Mouse (Mus musculus) E14TG2a.4 (cell line): ENCODE data around the gene Slc35e1.

ENCODE experiments used
- H3K27me3 ChIP-seq: 2 replicates; pipeline ENCODE4 v1.6.1; 2014; ENCODE audit warnings: low read length, control low read depth; ENCODE audit not compliant: insufficient read depth
- H3K36me3 ChIP-seq: 2 replicates; pipeline ENCODE4 v1.6.1; 2014; ENCODE audit warnings: low read length, control low read depth; ENCODE audit not compliant: insufficient read depth
- H3K4me1 ChIP-seq: replicated peaks from 2 replicates; pipeline ENCODE4 v1.6.1; 2014; ENCODE audit warnings: low read depth, low read length, control low read depth
- H3K4me3 ChIP-seq: replicated peaks from 2 replicates; pipeline ENCODE4 v1.5.1; 2014; ENCODE audit warnings: mild to moderate bottlenecking, low read length
- H3K9me3 ChIP-seq: 2 replicates; pipeline ENCODE4 v1.6.1; 2014; ENCODE audit warnings: low read length, control low read depth
- CTCF ChIP-seq: conservative IDR thresholded peaks from 2 replicates; pipeline ENCODE4 v1.5.1; 2014; ENCODE audit warnings: low read length
- NANOG ChIP-seq: IDR thresholded peaks from 2 replicates; pipeline ENCODE4 v1.6.1; 2014; ENCODE audit warnings: borderline replicate concordance, low read length, mixed read lengths
- POU5F1 ChIP-seq: IDR thresholded peaks from 2 replicates; pipeline ENCODE4 v1.6.1; 2014; ENCODE audit warnings: low read length, borderline replicate concordance

Gene Slc35e1

DNA sequence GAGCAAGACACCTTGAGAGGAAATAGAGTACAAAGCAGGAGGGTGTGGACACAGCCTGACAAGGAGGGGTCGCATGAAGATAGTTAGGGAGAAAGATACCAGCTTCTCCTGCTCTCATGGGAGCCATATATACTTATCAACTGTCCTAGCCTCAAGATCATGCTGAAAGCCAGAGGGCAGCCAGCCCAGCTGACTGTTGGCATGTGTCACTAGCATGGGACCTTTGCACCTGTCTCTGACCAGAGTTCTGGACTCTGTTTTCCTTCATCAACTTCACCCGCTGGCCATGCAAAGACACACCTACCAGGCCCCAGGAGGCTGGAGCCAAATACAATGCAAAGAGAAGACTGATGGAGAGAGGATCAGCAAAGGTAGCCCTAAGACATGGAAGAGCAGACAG, 23.2 kb downstream of the Slc35e1 start:
- Histone ChIP-seq H3K36me3 (peaks cover 93% of the 10 kb centered on the region), H3K27me3 (no peaks in the 10 kb centered on the region), H3K9me3 (no peaks in the 10 kb centered on the region), H3K4me1 (peaks cover 48% of the 10 kb centered on the region), H3K4me3 (no peak overlapping the region)
- no peak for TF ChIP-seq CTCF
- TF ChIP-seq POU5F1, result no peak
- no peak for TF ChIP-seq NANOG

DNA sequence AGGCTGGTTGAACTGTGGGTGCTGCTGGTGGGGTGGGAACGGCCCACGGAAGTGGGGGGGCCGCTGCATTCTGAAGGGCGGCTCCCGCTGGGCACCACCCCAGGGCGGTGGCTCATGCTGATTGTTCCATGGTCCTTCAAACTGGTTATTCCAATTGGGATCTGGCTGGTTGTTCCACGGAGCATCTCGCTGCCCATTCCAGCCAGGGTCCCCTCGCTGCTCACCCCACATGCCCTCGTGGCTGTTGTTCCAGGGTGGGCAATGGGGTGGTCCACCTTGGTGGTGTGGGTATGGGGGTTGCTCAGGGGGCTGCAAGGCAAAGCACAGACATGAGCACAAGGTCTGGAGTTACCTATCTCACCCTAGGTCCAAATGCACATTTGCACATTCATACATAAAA, 28.2 kb downstream of the Slc35e1 start:
- TF ChIP-seq CTCF (no peak), POU5F1 (no peak), NANOG (no peak)
- peaks cover 68% of the 10 kb centered on the region for H3K4me1 ChIP-seq
- no peaks in the 10 kb centered on the region for H3K9me3 ChIP-seq
- peaks cover 100% of the 10 kb centered on the region for H3K36me3 ChIP-seq
- no peaks in the 10 kb centered on the region for H3K27me3 ChIP-seq
- no peak overlapping the region for H3K4me3 ChIP-seq

DNA sequence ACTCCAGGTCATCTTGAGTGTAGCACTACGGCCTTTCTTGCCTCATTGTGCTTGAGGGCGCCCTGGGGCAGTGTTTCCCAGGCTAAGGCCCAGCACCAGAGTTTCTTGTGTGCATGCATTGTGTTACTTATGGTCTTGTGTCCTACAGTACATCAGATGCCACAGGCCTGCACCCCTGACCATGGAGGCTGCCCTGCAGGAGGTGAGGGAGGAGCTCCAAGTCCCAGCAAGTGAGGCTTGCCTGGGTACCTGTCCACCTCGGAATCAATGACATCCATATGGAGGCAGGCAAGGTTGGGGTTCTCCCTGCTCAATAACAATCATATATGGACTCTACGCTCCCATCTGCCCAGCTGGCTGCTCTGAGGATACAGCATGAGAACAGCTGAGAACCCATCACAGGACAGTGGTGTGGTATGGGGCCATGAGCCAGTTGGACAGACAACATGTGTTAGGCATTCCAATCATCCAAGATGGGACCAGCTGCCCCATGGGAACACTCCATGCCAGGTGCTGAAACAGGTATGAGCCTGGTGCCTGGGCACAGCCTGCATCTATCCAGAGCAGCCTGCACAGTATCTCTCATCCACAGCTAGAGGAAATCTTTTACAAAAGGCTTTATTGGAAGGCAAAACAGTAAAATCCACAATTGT, 32.4 kb downstream of the Slc35e1 start:
- Histone ChIP-seq H3K4me1 (peaks cover 60% of the 10 kb centered on the region), H3K9me3 (no peaks in the 10 kb centered on the region), H3K27me3 (no peaks in the 10 kb centered on the region), H3K36me3 (peaks cover 93% of the 10 kb centered on the region), H3K4me3 (no peak overlapping the region)
- TF ChIP-seq CTCF (no peak), POU5F1 (no peak), NANOG (no peak)

DNA sequence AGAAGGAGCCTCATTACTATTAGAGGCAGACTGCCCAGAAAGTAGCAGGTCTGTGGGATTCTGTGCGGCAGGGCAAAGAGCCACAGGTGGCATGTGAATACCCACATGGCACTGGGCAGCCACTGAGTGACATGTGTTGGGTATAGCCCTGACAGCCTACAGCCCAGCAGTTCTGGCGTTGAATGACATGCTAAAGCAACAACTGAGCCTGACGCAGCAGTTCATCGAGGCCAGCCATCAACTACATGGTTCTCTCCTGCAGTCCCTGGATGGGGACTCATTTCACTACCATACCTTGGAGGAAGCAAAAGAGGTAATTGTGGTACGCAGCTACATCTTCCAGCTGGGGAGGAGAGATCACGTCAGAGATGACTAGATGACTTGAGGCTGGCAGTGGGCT, 34.0 kb downstream of the Slc35e1 start:
- Histone ChIP-seq H3K27me3 (no peaks in the 10 kb centered on the region), H3K4me1 (peaks cover 50% of the 10 kb centered on the region), H3K9me3 (no peaks in the 10 kb centered on the region), H3K36me3 (peaks cover 91% of the 10 kb centered on the region), H3K4me3 (no peak overlapping the region)
- TF ChIP-seq CTCF (no peak), POU5F1 (no peak), NANOG (no peak)

DNA sequence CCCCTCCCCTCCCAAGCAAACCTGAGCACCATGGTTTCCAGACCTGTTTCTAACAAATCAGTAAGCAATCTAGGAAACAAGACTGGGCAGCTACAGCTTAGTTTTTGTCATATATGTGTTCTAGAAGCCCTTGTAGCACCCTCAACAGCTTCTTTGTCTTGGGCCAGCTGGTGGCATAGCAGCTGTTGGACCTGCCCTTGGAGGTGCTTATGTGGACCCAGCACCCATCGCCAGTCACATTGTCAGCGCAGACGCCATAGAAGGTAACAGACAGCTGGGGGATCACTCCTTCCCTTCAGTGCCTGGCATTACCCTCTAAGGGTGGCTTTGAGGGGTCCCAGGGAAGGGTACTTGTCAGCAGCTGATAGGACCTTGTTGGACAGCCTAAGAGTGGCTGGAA, 34.6 kb downstream of the Slc35e1 start:
- Histone ChIP-seq H3K9me3 (no peaks in the 10 kb centered on the region), H3K4me3 (no peak overlapping the region), H3K36me3 (peaks cover 86% of the 10 kb centered on the region), H3K4me1 (peaks cover 45% of the 10 kb centered on the region), H3K27me3 (no peaks in the 10 kb centered on the region)
- TF ChIP-seq POU5F1 (no peak), CTCF (no peak), NANOG (no peak)

DNA sequence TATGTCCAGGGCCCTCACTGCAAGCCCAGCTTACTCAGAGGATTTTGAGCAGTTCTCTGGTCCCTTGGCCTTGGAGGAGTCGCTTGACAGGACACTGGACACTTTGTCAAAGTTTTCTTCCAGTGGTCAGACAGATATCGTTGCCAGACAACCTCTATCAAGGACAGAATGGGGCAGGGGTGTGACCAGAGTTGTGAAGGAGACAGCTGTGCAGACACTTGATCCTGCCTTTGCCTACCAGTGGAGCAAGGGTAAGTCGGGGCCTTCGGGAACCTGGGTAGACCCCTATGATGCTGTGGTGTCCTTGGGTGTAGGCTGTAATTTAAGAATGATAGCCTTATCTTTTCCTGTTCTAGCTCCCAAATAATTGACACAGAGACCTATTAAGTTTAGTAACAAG, 37.1 kb downstream of the Slc35e1 start:
- H3K27me3 ChIP-seq, result no peaks in the 10 kb centered on the region
- H3K36me3 ChIP-seq, result peaks cover 82% of the 10 kb centered on the region
- peaks cover 30% of the 10 kb centered on the region for H3K4me1 ChIP-seq
- no peak overlapping the region for H3K4me3 ChIP-seq
- H3K9me3 ChIP-seq, result no peaks in the 10 kb centered on the region
- TF ChIP-seq POU5F1 (no peak), NANOG (no peak)

DNA sequence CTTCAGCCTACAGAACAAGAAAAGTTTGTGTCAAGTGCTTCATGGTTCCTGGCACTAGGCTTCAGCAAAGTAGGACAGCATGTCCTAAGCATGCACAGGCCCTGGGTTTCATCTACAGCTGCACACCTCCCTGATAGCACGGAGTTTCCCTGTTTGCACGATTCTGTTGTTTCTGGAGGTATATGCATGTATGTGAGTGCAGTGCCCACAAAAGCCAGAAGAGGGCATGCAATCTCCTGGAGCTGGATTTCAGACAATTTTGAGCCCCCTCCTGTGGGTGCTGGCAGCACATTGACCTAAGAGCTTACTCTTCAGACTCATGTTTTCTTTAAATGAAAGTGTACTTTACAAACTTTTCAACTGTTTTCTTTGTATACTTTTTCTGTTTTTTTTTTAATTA, 38.5 kb downstream of the Slc35e1 start:
- H3K9me3 ChIP-seq, result no peaks in the 10 kb centered on the region
- no peaks in the 10 kb centered on the region for H3K27me3 ChIP-seq
- TF ChIP-seq POU5F1 (no peak), CTCF (peak; percentile 56)
- no peak overlapping the region for H3K4me3 ChIP-seq
- H3K36me3 ChIP-seq, result peaks cover 81% of the 10 kb centered on the region
- peaks cover 23% of the 10 kb centered on the region for H3K4me1 ChIP-seq

DNA sequence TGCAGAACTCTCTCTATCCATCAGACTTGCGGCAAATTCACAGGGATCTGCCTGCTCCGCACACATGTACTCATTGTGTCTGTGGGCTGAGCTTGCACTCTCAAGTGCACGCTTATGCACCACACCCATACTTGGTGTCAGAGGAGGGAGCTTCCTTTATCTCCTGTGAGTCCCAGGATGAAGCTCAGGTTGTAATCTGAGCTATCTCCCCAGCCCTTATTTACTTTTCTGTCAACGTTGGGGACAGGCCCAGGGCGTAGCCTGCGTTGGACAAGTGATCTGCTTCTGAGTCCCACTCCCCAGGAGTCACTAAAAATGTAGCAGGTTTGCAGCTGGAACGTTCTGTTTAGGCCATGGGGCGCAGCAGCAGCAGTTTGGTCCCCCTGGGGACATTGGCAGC, 40.9 kb downstream of the Slc35e1 start:
- Histone ChIP-seq H3K27me3 (no peaks in the 10 kb centered on the region), H3K9me3 (no peaks in the 10 kb centered on the region), H3K4me3 (no peak overlapping the region), H3K4me1 (peaks cover 15% of the 10 kb centered on the region), H3K36me3 (peaks cover 74% of the 10 kb centered on the region)
- TF ChIP-seq POU5F1 (no peak), CTCF (no peak), NANOG (no peak)

DNA sequence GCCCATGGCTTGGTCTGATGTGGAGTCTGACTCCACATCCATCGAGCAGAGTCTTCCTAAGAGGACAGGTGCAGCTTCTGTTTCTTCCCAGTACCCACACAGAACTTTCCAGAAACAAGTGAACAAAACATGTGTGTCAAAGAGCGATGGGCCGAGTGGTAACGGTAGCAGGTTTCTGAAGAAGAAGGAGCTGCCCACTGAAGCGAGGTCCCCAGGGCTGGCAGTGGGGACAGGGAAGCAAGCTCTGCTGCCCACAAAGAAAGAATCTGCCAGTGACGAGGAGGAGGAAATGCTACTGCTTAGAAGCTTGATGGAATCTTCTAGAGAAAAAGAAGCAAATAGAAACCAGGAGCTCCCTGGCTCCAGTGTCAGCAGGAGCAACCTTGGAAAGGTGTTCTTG, 47.3 kb downstream of the Slc35e1 start:
- Histone ChIP-seq H3K9me3 (no peaks in the 10 kb centered on the region), H3K27me3 (no peaks in the 10 kb centered on the region), H3K4me3 (no peak overlapping the region), H3K4me1 (peaks cover 21% of the 10 kb centered on the region), H3K36me3 (peaks cover 28% of the 10 kb centered on the region)
- TF ChIP-seq CTCF (no peak), NANOG (no peak), POU5F1 (no peak)
